Mouse (Mus musculus): ENCODE results near the gene Klhl2. TPM values are rescaled to one million over a fixed set of nuclear protein-coding genes. Genes with fewer than 3 reads are reported as not detected.

Klhl2 gene
- polyA plus RNA-seq, 1 experiment from 2014 or later, result 10.1 TPM

- no peaks in the 10 kb centered on the region for H3K36me3 ChIP-seq (ENCODE audit: control insufficient read depth, insufficient read depth, low read length)
- no peak overlapping the region for H3K27ac ChIP-seq (ENCODE audit: low read depth, low read length)
- ATAC-seq (replicated peaks; ENCODE audit: low FRiP score), result no peak
- H3K9ac ChIP-seq (ENCODE audit: low read depth, low read length), result no peak overlapping the region
- H3K4me3 ChIP-seq (ENCODE audit: low read depth, low read length), result peak overlapping the region; percentile 91
- 23% methylated on average over 8 of the region's 8 CpGs for WGBS
- H3K4me2 ChIP-seq, result peak overlapping the region; percentile 84
- H3K27me3 ChIP-seq (replicated peaks; ENCODE audit: control insufficient read depth, insufficient read depth, low read length), result no peaks in the 10 kb centered on the region
- H3K9me3 ChIP-seq (ENCODE audit: control insufficient read depth, low read length), result no peaks in the 10 kb centered on the region
- peaks cover 3% of the 10 kb centered on the region; the same call in 1 of the 2 replicates for H3K4me1 ChIP-seq (replicated peaks; ENCODE audit: control insufficient read depth, insufficient read depth, low read length)
- DNase-seq (ENCODE audit: low spot score), result no peak
These were observed 1.5 kb downstream of the Klhl2 start for GRCm38 (mm10) chr8:64848245-64848785.

GRCm38 (mm10) chr8:64847650-64848049 lies 2.2 kb downstream of the Klhl2 start:
- Histone ChIP-seq H3K27me3 (replicated peaks; ENCODE audit: control insufficient read depth, insufficient read depth, low read length) (no peaks in the 10 kb centered on the region), H3K4me2 (no peak overlapping the region), H3K9me3 (ENCODE audit: control insufficient read depth, low read length) (no peaks in the 10 kb centered on the region), H3K27ac (ENCODE audit: low read depth, low read length) (no peak overlapping the region), H3K9ac (ENCODE audit: low read depth, low read length) (no peak overlapping the region), H3K4me3 (ENCODE audit: low read depth, low read length) (no peak overlapping the region), H3K36me3 (ENCODE audit: control insufficient read depth, insufficient read depth, low read length) (no peaks in the 10 kb centered on the region), H3K4me1 (replicated peaks; ENCODE audit: control insufficient read depth, insufficient read depth, low read length) (peaks cover 3% of the 10 kb centered on the region; the same call in 1 of the 2 replicates)
- DNase-seq (ENCODE audit: low spot score), result no peak
- no peak for ATAC-seq (replicated peaks; ENCODE audit: low FRiP score)
- 36% methylated on average over 2 of the region's 2 CpGs for WGBS

GRCm38 (mm10) chr8:64847241-64847640 lies 2.6 kb downstream of the Klhl2 start:
- 52% methylated on average over 2 of the region's 2 CpGs for WGBS
- no peaks in the 10 kb centered on the region for H3K36me3 ChIP-seq (ENCODE audit: control insufficient read depth, insufficient read depth, low read length)
- no peak overlapping the region for H3K27ac ChIP-seq (ENCODE audit: low read depth, low read length)
- H3K4me3 ChIP-seq (ENCODE audit: low read depth, low read length), result no peak overlapping the region
- no peak overlapping the region for H3K4me2 ChIP-seq
- DNase-seq (ENCODE audit: low spot score) (no peak), ATAC-seq (replicated peaks; ENCODE audit: low FRiP score) (no peak)
- H3K9ac ChIP-seq (ENCODE audit: low read depth, low read length), result no peak overlapping the region
- H3K4me1 ChIP-seq (replicated peaks; ENCODE audit: control insufficient read depth, insufficient read depth, low read length), result peaks cover 3% of the 10 kb centered on the region; the same call in 1 of the 2 replicates
- no peaks in the 10 kb centered on the region for H3K9me3 ChIP-seq (ENCODE audit: control insufficient read depth, low read length)
- H3K27me3 ChIP-seq (replicated peaks; ENCODE audit: control insufficient read depth, insufficient read depth, low read length), result no peaks in the 10 kb centered on the region

- 82% methylated on average over 7 of the region's 7 CpGs for WGBS
- Histone ChIP-seq H3K36me3 (ENCODE audit: control insufficient read depth, insufficient read depth, low read length) (no peaks in the 10 kb centered on the region), H3K9me3 (ENCODE audit: control insufficient read depth, low read length) (no peaks in the 10 kb centered on the region), H3K4me2 (no peak overlapping the region), H3K27me3 (replicated peaks; ENCODE audit: control insufficient read depth, insufficient read depth, low read length) (no peaks in the 10 kb centered on the region), H3K4me1 (replicated peaks; ENCODE audit: control insufficient read depth, insufficient read depth, low read length) (peaks cover 3% of the 10 kb centered on the region; the same call in 1 of the 2 replicates), H3K9ac (ENCODE audit: low read depth, low read length) (no peak overlapping the region), H3K27ac (ENCODE audit: low read depth, low read length) (no peak overlapping the region), H3K4me3 (ENCODE audit: low read depth, low read length) (no peak overlapping the region)
- DNase-seq (ENCODE audit: low spot score) (no peak), ATAC-seq (replicated peaks; ENCODE audit: low FRiP score) (no peak)
These were observed 4.5 kb downstream of the Klhl2 start for GRCm38 (mm10) chr8:64845314-64845713.

- no peak overlapping the region for H3K4me3 ChIP-seq (ENCODE audit: low read depth, low read length)
- no peak for ATAC-seq (replicated peaks; ENCODE audit: low FRiP score)
- no peaks in the 10 kb centered on the region for H3K9me3 ChIP-seq (ENCODE audit: control insufficient read depth, low read length)
- H3K27ac ChIP-seq (ENCODE audit: low read depth, low read length), result no peak overlapping the region
- H3K36me3 ChIP-seq (ENCODE audit: control insufficient read depth, insufficient read depth, low read length), result no peaks in the 10 kb centered on the region
- no peaks in the 10 kb centered on the region for H3K27me3 ChIP-seq (replicated peaks; ENCODE audit: control insufficient read depth, insufficient read depth, low read length)
- no peak overlapping the region for H3K9ac ChIP-seq (ENCODE audit: low read depth, low read length)
- DNase-seq (ENCODE audit: low spot score), result no peak
- WGBS, result 87% methylated on average over 4 of the region's 4 CpGs
- no peak overlapping the region for H3K4me2 ChIP-seq
- H3K4me1 ChIP-seq (replicated peaks; ENCODE audit: control insufficient read depth, insufficient read depth, low read length), result peaks cover 3% of the 10 kb centered on the region; the same call in 1 of the 2 replicates
These were observed 5.8 kb downstream of the Klhl2 start for GRCm38 (mm10) chr8:64844043-64844481.

- peaks cover 3% of the 10 kb centered on the region; the same call in 1 of the 2 replicates for H3K4me1 ChIP-seq (replicated peaks; ENCODE audit: control insufficient read depth, insufficient read depth, low read length)
- H3K4me2 ChIP-seq, result no peak overlapping the region
- H3K27me3 ChIP-seq (replicated peaks; ENCODE audit: control insufficient read depth, insufficient read depth, low read length), result no peaks in the 10 kb centered on the region
- ATAC-seq (replicated peaks; ENCODE audit: low FRiP score) (no peak), DNase-seq (ENCODE audit: low spot score) (no peak)
- 81% methylated on average over 3 of the region's 3 CpGs for WGBS
- H3K36me3 ChIP-seq (ENCODE audit: control insufficient read depth, insufficient read depth, low read length), result no peaks in the 10 kb centered on the region
- no peak overlapping the region for H3K9ac ChIP-seq (ENCODE audit: low read depth, low read length)
- H3K4me3 ChIP-seq (ENCODE audit: low read depth, low read length), result no peak overlapping the region
- H3K9me3 ChIP-seq (ENCODE audit: control insufficient read depth, low read length), result no peaks in the 10 kb centered on the region
- H3K27ac ChIP-seq (ENCODE audit: low read depth, low read length), result no peak overlapping the region
These were observed 6.6 kb downstream of the Klhl2 start for GRCm38 (mm10) chr8:64843168-64843567.

GRCm38 (mm10) chr8:64841747-64842406 lies 7.9 kb downstream of the Klhl2 start:
- Histone ChIP-seq H3K4me3 (ENCODE audit: low read depth, low read length) (no peak overlapping the region), H3K4me2 (no peak overlapping the region), H3K27ac (ENCODE audit: low read depth, low read length) (no peak overlapping the region), H3K4me1 (replicated peaks; ENCODE audit: control insufficient read depth, insufficient read depth, low read length) (no peaks in the 10 kb centered on the region), H3K9ac (ENCODE audit: low read depth, low read length) (no peak overlapping the region), H3K9me3 (ENCODE audit: control insufficient read depth, low read length) (no peaks in the 10 kb centered on the region), H3K27me3 (replicated peaks; ENCODE audit: control insufficient read depth, insufficient read depth, low read length) (no peaks in the 10 kb centered on the region), H3K36me3 (ENCODE audit: control insufficient read depth, insufficient read depth, low read length) (no peaks in the 10 kb centered on the region)
- no peak for DNase-seq (ENCODE audit: low spot score)
- WGBS, result 91% methylated on average over 13 of the region's 13 CpGs
- no peak for ATAC-seq (replicated peaks; ENCODE audit: low FRiP score)

- Histone ChIP-seq H3K4me1 (replicated peaks; ENCODE audit: control insufficient read depth, insufficient read depth, low read length) (no peaks in the 10 kb centered on the region), H3K27me3 (replicated peaks; ENCODE audit: control insufficient read depth, insufficient read depth, low read length) (no peaks in the 10 kb centered on the region), H3K4me2 (no peak overlapping the region), H3K27ac (ENCODE audit: low read depth, low read length) (no peak overlapping the region), H3K4me3 (ENCODE audit: low read depth, low read length) (no peak overlapping the region), H3K9ac (ENCODE audit: low read depth, low read length) (no peak overlapping the region), H3K9me3 (ENCODE audit: control insufficient read depth, low read length) (no peaks in the 10 kb centered on the region), H3K36me3 (ENCODE audit: control insufficient read depth, insufficient read depth, low read length) (no peaks in the 10 kb centered on the region)
- DNase-seq (ENCODE audit: low spot score) (no peak), ATAC-seq (replicated peaks; ENCODE audit: low FRiP score) (no peak)
- 69% methylated on average over 6 of the region's 6 CpGs for WGBS
These were observed 10.2 kb downstream of the Klhl2 start for GRCm38 (mm10) chr8:64839628-64840027.
